ENCODE assay signal across 29 mouse cellular contexts in genomic region chr17:17836101-17836500, GRCm38 (mm10). TPM values are rescaled to one million over a fixed set of nuclear protein-coding genes. Genes with fewer than 3 reads are reported as not detected.
DNase-seq lines count a peak whose midpoint lies in the region; ATAC-seq lines count a peak whose summit lies in the region.
"Had no signal": no experiment of that assay in that cellular context is flagged by ENCODE, and none has a peak within 500 bp of the region (broad histone marks: within the 10 kb centered on the region; RNA-seq: fewer than 3 reads in every experiment).

No protein-coding gene starts in this region.

- H3K9ac ChIP-seq in forebrain, embryonic 15.5 days (replicated peaks): no peak overlapping the region
- H3K9ac ChIP-seq in forebrain, embryonic 12.5 days: no peak overlapping the region
- H3K9ac ChIP-seq in hindbrain, embryonic 15.5 days: no peak overlapping the region
- no peak overlapping the region for H3K9ac ChIP-seq in hindbrain, embryonic 16.5 days (ENCODE audit: low read depth, low read length)
- no peak overlapping the region for H3K9ac ChIP-seq in midbrain, embryonic 15.5 days
- no peak overlapping the region for H3K9ac ChIP-seq in limb, embryonic 12.5 days (replicated peaks)
- H3K9ac ChIP-seq: heart, embryonic 15.5 days; liver, embryonic 12.5 days; neural tube, embryonic 13.5 days had no signal

- no peak overlapping the region for H3K4me3 ChIP-seq in forebrain, embryonic 15.5 days
- H3K4me3 ChIP-seq in forebrain, embryonic 12.5 days (replicated peaks): no peak overlapping the region
- H3K4me3 ChIP-seq in hindbrain, embryonic 15.5 days: no peak overlapping the region
- no peak overlapping the region for H3K4me3 ChIP-seq in hindbrain, embryonic 16.5 days (ENCODE audit: low read length)
- no peak overlapping the region for H3K4me3 ChIP-seq in midbrain, embryonic 15.5 days
- no peak overlapping the region for H3K4me3 ChIP-seq in midbrain, embryonic 10.5 days
- no peak overlapping the region for H3K4me3 ChIP-seq in limb, embryonic 12.5 days (replicated peaks)
- H3K4me3 ChIP-seq: heart, embryonic 15.5 days; kidney, embryonic 15.5 days; liver, embryonic 12.5 days; megakaryocyte, embryonic 14.5 days; neural tube, embryonic 13.5 days had no signal

- H3K27me3 ChIP-seq in forebrain, embryonic 15.5 days: no peaks in the 10 kb centered on the region
- H3K27me3 ChIP-seq in forebrain, embryonic 12.5 days: no peaks in the 10 kb centered on the region
- H3K27me3 ChIP-seq in hindbrain, embryonic 15.5 days: no peaks in the 10 kb centered on the region
- H3K27me3 ChIP-seq in hindbrain, embryonic 16.5 days (replicated peaks; ENCODE audit: control insufficient read depth, insufficient read depth, low read length): no peaks in the 10 kb centered on the region
- no peaks in the 10 kb centered on the region for H3K27me3 ChIP-seq in midbrain, embryonic 15.5 days (replicated peaks)
- no peaks in the 10 kb centered on the region for H3K27me3 ChIP-seq in midbrain, embryonic 10.5 days (ENCODE audit: low read depth, poor library complexity, severe bottlenecking)
- no peaks in the 10 kb centered on the region for H3K27me3 ChIP-seq in limb, embryonic 12.5 days
- H3K27me3 ChIP-seq: heart, embryonic 15.5 days; kidney, embryonic 15.5 days; liver, embryonic 12.5 days; megakaryocyte, embryonic 14.5 days; neural tube, embryonic 13.5 days had no signal

- peaks cover 73% of the 10 kb centered on the region for H3K4me1 ChIP-seq in forebrain, embryonic 15.5 days
- H3K4me1 ChIP-seq in forebrain, embryonic 12.5 days: peaks cover 70% of the 10 kb centered on the region
- peaks cover 72% of the 10 kb centered on the region for H3K4me1 ChIP-seq in hindbrain, embryonic 15.5 days (replicated peaks)
- peaks cover 34% of the 10 kb centered on the region for H3K4me1 ChIP-seq in hindbrain, embryonic 16.5 days (ENCODE audit: control insufficient read depth, insufficient read depth, low read depth, low read length)
- H3K4me1 ChIP-seq in midbrain, embryonic 15.5 days: peaks cover 70% of the 10 kb centered on the region
- H3K4me1 ChIP-seq in midbrain, embryonic 10.5 days: peaks cover 56% of the 10 kb centered on the region
- peaks cover 66% of the 10 kb centered on the region for H3K4me1 ChIP-seq in limb, embryonic 12.5 days (replicated peaks)

- DNase-seq in midbrain, embryonic 10.5 days (ENCODE audit: low spot score): no peak
- no peak for DNase-seq in retina, embryonic 14.5 days (ENCODE audit: low spot score)
- DNase-seq: adrenal gland, postnatal 14 days; cerebellum, adult 11 months; cerebellum, postnatal 14 days; gastrocnemius, postnatal 14 days; heart, postnatal 36 days; kidney, adult 11 months; kidney, postnatal 36 days; layer of hippocampus, adult 9-11 months; lung, adult 18-20 months; thymus, adult 18-20 months had no signal

- H3K36me3 ChIP-seq in forebrain, embryonic 15.5 days: peaks cover 34% of the 10 kb centered on the region
- H3K36me3 ChIP-seq in forebrain, embryonic 12.5 days (replicated peaks): peaks cover 67% of the 10 kb centered on the region
- peaks cover 6% of the 10 kb centered on the region; the same call in 1 of the 2 replicates for H3K36me3 ChIP-seq in hindbrain, embryonic 15.5 days
- 0 out of 2 replicates have a peak, but pooled peaks cover 5% of the 10 kb centered on the region for H3K36me3 ChIP-seq in hindbrain, embryonic 16.5 days (ENCODE audit: control insufficient read depth, insufficient read depth, low read length)
- peaks cover 6% of the 10 kb centered on the region for H3K36me3 ChIP-seq in midbrain, embryonic 15.5 days (replicated peaks)
- peaks cover 88% of the 10 kb centered on the region for H3K36me3 ChIP-seq in midbrain, embryonic 10.5 days
- H3K36me3 ChIP-seq in limb, embryonic 12.5 days: peaks cover 84% of the 10 kb centered on the region

- 52% methylated on average over 5 of the region's 5 CpGs for WGBS in forebrain, embryonic 15.5 days
- 80% methylated on average over 5 of the region's 5 CpGs for WGBS in forebrain, embryonic 12.5 days
- WGBS in hindbrain, embryonic 15.5 days: 77% methylated on average over 5 of the region's 5 CpGs
- WGBS in hindbrain, embryonic 16.5 days: 69% methylated on average over 5 of the region's 5 CpGs
- 77% methylated on average over 5 of the region's 5 CpGs for WGBS in midbrain, embryonic 15.5 days
- WGBS in midbrain, embryonic 10.5 days: 90% methylated on average over 5 of the region's 5 CpGs
- 75% methylated on average over 5 of the region's 5 CpGs for WGBS in limb, embryonic 12.5 days

- no peaks in the 10 kb centered on the region for H3K9me3 ChIP-seq in forebrain, embryonic 15.5 days
- H3K9me3 ChIP-seq in forebrain, embryonic 12.5 days: no peaks in the 10 kb centered on the region
- H3K9me3 ChIP-seq in hindbrain, embryonic 15.5 days: no peaks in the 10 kb centered on the region
- no peaks in the 10 kb centered on the region for H3K9me3 ChIP-seq in hindbrain, embryonic 16.5 days (ENCODE audit: control insufficient read depth, low read length)
- H3K9me3 ChIP-seq in midbrain, embryonic 15.5 days: no peaks in the 10 kb centered on the region
- H3K9me3 ChIP-seq in midbrain, embryonic 10.5 days (replicated peaks): no peaks in the 10 kb centered on the region
- no peaks in the 10 kb centered on the region for H3K9me3 ChIP-seq in limb, embryonic 12.5 days
- H3K9me3 ChIP-seq: heart, embryonic 15.5 days; kidney, embryonic 15.5 days; liver, embryonic 12.5 days; megakaryocyte, embryonic 14.5 days; neural tube, embryonic 13.5 days had no signal

- no peak for ATAC-seq in forebrain, embryonic 15.5 days (replicated peaks)
- no peak for ATAC-seq in forebrain, embryonic 12.5 days (ENCODE audit: low FRiP score)
- no peak for ATAC-seq in hindbrain, embryonic 15.5 days (ENCODE audit: low FRiP score, low read depth)
- no peak for ATAC-seq in hindbrain, embryonic 16.5 days
- ATAC-seq in midbrain, embryonic 15.5 days (replicated peaks): no peak
- no peak for ATAC-seq in limb, embryonic 12.5 days (ENCODE audit: insufficient number of reproducible peaks, insufficient read depth, low FRiP score, low TSS enrichment, low read depth)
- ATAC-seq: CD4-positive, CD25-positive, alpha-beta regulatory T cell, adult 4 months; liver, embryonic 12.5 days had no signal

- peak overlapping the region; percentile 42; the same call in 1 of the 2 replicates for H3K27ac ChIP-seq in forebrain, embryonic 15.5 days (replicated peaks)
- H3K27ac ChIP-seq in forebrain, embryonic 12.5 days: no peak overlapping the region
- 0 out of 2 replicates have a peak overlapping the region, but pooled peaks have one; percentile 88 for H3K27ac ChIP-seq in hindbrain, embryonic 15.5 days (replicated peaks)
- H3K27ac ChIP-seq in hindbrain, embryonic 16.5 days (ENCODE audit: low read depth, low read length): no peak overlapping the region
- H3K27ac ChIP-seq in midbrain, embryonic 15.5 days: 0 out of 2 replicates have a peak overlapping the region, but pooled peaks have one; percentile 2
- H3K27ac ChIP-seq in midbrain, embryonic 10.5 days (replicated peaks): no peak overlapping the region
- 0 out of 2 replicates have a peak overlapping the region, but pooled peaks have one; percentile 79 for H3K27ac ChIP-seq in limb, embryonic 12.5 days
- H3K27ac ChIP-seq: liver, embryonic 12.5 days had no signal

- no peak overlapping the region for H3K4me2 ChIP-seq in forebrain, embryonic 15.5 days (replicated peaks)
- H3K4me2 ChIP-seq in forebrain, embryonic 12.5 days: no peak overlapping the region
- H3K4me2 ChIP-seq in hindbrain, embryonic 15.5 days: no peak overlapping the region
- no peak overlapping the region for H3K4me2 ChIP-seq in hindbrain, embryonic 16.5 days (ENCODE audit: low read length)
- no peak overlapping the region for H3K4me2 ChIP-seq in midbrain, embryonic 15.5 days
- H3K4me2 ChIP-seq in limb, embryonic 12.5 days: 0 out of 2 replicates have a peak overlapping the region, but pooled peaks have one; percentile 63
- H3K4me2 ChIP-seq: heart, embryonic 15.5 days; liver, embryonic 12.5 days had no signal

RNA-seq across cellular contexts. Expression of gene Spaca6, which starts 9.1 kb away (rescaled TPM):
- polyA plus RNA-seq in forebrain, embryonic 15.5 days (2015; fragmentation: Nextera tagmentation; extraction: Ambion mirVana): 26.8 and 27.1 TPM in 2 replicates
- 43.5 and 46.8 TPM in 2 replicates for polyA plus RNA-seq in forebrain, embryonic 12.5 days (2016; fragmentation: Nextera tagmentation; extraction: Ambion mirVana)
- polyA plus RNA-seq in hindbrain, embryonic 15.5 days (2015; fragmentation: Nextera tagmentation; extraction: Ambion mirVana): 25.5 and 28.3 TPM in 2 replicates
- polyA plus RNA-seq in hindbrain, embryonic 16.5 days (2015; fragmentation: Nextera tagmentation; extraction: Ambion mirVana): 24.4 and 24.6 TPM in 2 replicates
- 30.3 and 33.3 TPM in 2 replicates for polyA plus RNA-seq in midbrain, embryonic 15.5 days (2015; fragmentation: Nextera tagmentation; extraction: Ambion mirVana)
- polyA plus RNA-seq in midbrain, embryonic 10.5 days (2016; fragmentation: Nextera tagmentation; extraction: Ambion mirVana): 38.1 and 46.8 TPM in 2 replicates
- polyA plus RNA-seq in limb, embryonic 12.5 days (2016; fragmentation: Nextera tagmentation; extraction: Ambion mirVana): 62.7 and 62.8 TPM in 2 replicates

RNA-seq across cellular contexts. Expression of gene Has1, which starts 18.9 kb away (rescaled TPM):
- 0.64 and 0.71 TPM in 2 replicates for polyA plus RNA-seq in forebrain, embryonic 15.5 days (2015; fragmentation: Nextera tagmentation; extraction: Ambion mirVana)
- polyA plus RNA-seq in forebrain, embryonic 12.5 days (2016; fragmentation: Nextera tagmentation; extraction: Ambion mirVana): 0.83 and 1.4 TPM in 2 replicates
- polyA plus RNA-seq in hindbrain, embryonic 15.5 days (2015; fragmentation: Nextera tagmentation; extraction: Ambion mirVana): 1.1 TPM in 2 replicates
- 1.7 TPM in 2 replicates for polyA plus RNA-seq in hindbrain, embryonic 16.5 days (2015; fragmentation: Nextera tagmentation; extraction: Ambion mirVana)
- 1.2 and 1.6 TPM in 2 replicates for polyA plus RNA-seq in midbrain, embryonic 15.5 days (2015; fragmentation: Nextera tagmentation; extraction: Ambion mirVana)
- 0.65 and 0.83 TPM in 2 replicates for polyA plus RNA-seq in midbrain, embryonic 10.5 days (2016; fragmentation: Nextera tagmentation; extraction: Ambion mirVana)
- polyA plus RNA-seq in limb, embryonic 12.5 days (2016; fragmentation: Nextera tagmentation; extraction: Ambion mirVana): 1.5 and 1.8 TPM in 2 replicates
- polyA plus RNA-seq: CD4-positive, CD25-positive, alpha-beta regulatory T cell, adult 4 months had no signal

RNA-seq across cellular contexts. Expression of gene Fpr1, which starts 47.6 kb away (rescaled TPM):
- not detected in 2 replicates for polyA plus RNA-seq in forebrain, embryonic 15.5 days (2015; fragmentation: Nextera tagmentation; extraction: Ambion mirVana)
- not detected in 2 replicates for polyA plus RNA-seq in forebrain, embryonic 12.5 days (2016; fragmentation: Nextera tagmentation; extraction: Ambion mirVana)
- polyA plus RNA-seq in hindbrain, embryonic 15.5 days (2015; fragmentation: Nextera tagmentation; extraction: Ambion mirVana): 0.18 and 0.31 TPM in 2 replicates
- polyA plus RNA-seq in hindbrain, embryonic 16.5 days (2015; fragmentation: Nextera tagmentation; extraction: Ambion mirVana): 0.15 and 0.30 TPM in 2 replicates
- polyA plus RNA-seq in midbrain, embryonic 15.5 days (2015; fragmentation: Nextera tagmentation; extraction: Ambion mirVana): 0.22 and 0.25 TPM in 2 replicates
- polyA plus RNA-seq in midbrain, embryonic 10.5 days (2016; fragmentation: Nextera tagmentation; extraction: Ambion mirVana): not detected in 2 replicates
- polyA plus RNA-seq in limb, embryonic 12.5 days (2016; fragmentation: Nextera tagmentation; extraction: Ambion mirVana): not detected in 2 replicates
- polyA plus RNA-seq: CD4-positive, CD25-positive, alpha-beta regulatory T cell, adult 4 months; forebrain, embryonic 11.5 days; limb, embryonic 11.5 days had no signal

RNA-seq across cellular contexts. Expression of gene Fpr2, which starts 51.5 kb away (rescaled TPM):
- not detected in 2 replicates for polyA plus RNA-seq in forebrain, embryonic 15.5 days (2015; fragmentation: Nextera tagmentation; extraction: Ambion mirVana)
- polyA plus RNA-seq in forebrain, embryonic 12.5 days (2016; fragmentation: Nextera tagmentation; extraction: Ambion mirVana): not detected in 2 replicates
- 0.18 TPM in 1 of 2 replicates, not detected in the other for polyA plus RNA-seq in hindbrain, embryonic 15.5 days (2015; fragmentation: Nextera tagmentation; extraction: Ambion mirVana)
- polyA plus RNA-seq in hindbrain, embryonic 16.5 days (2015; fragmentation: Nextera tagmentation; extraction: Ambion mirVana): 0.31 and 0.41 TPM in 2 replicates
- polyA plus RNA-seq in midbrain, embryonic 15.5 days (2015; fragmentation: Nextera tagmentation; extraction: Ambion mirVana): not detected in 2 replicates
- polyA plus RNA-seq in midbrain, embryonic 10.5 days (2016; fragmentation: Nextera tagmentation; extraction: Ambion mirVana): not detected in 2 replicates
- polyA plus RNA-seq in limb, embryonic 12.5 days (2016; fragmentation: Nextera tagmentation; extraction: Ambion mirVana): not detected in 2 replicates
- polyA plus RNA-seq: embryonic facial prominence, embryonic 11.5 days; forebrain, embryonic 11.5 days; limb, embryonic 11.5 days had no signal

RNA-seq across cellular contexts. Expression of gene Fpr3, which starts 51.6 kb away (rescaled TPM):
- polyA plus RNA-seq in forebrain, embryonic 15.5 days (2015; fragmentation: Nextera tagmentation; extraction: Ambion mirVana): not detected in 2 replicates
- not detected in 2 replicates for polyA plus RNA-seq in forebrain, embryonic 12.5 days (2016; fragmentation: Nextera tagmentation; extraction: Ambion mirVana)
- not detected in 2 replicates for polyA plus RNA-seq in hindbrain, embryonic 15.5 days (2015; fragmentation: Nextera tagmentation; extraction: Ambion mirVana)
- not detected in 2 replicates for polyA plus RNA-seq in hindbrain, embryonic 16.5 days (2015; fragmentation: Nextera tagmentation; extraction: Ambion mirVana)
- polyA plus RNA-seq in midbrain, embryonic 15.5 days (2015; fragmentation: Nextera tagmentation; extraction: Ambion mirVana): not detected in 2 replicates
- polyA plus RNA-seq in midbrain, embryonic 10.5 days (2016; fragmentation: Nextera tagmentation; extraction: Ambion mirVana): not detected in 2 replicates
- not detected in 2 replicates for polyA plus RNA-seq in limb, embryonic 12.5 days (2016; fragmentation: Nextera tagmentation; extraction: Ambion mirVana)
- polyA plus RNA-seq: CD4-positive, CD25-positive, alpha-beta regulatory T cell, adult 4 months; embryonic facial prominence, embryonic 11.5 days; forebrain, embryonic 11.5 days; heart, embryonic 15.5 days; kidney, embryonic 15.5 days; limb, embryonic 11.5 days; liver, embryonic 12.5 days; neural tube, embryonic 13.5 days; small intestine, adult 2 months; stomach, embryonic 16.5 days had no signal

Comparison
In these comparisons a context has a peak if more than half of its experiments do, and no peak if none do; other contexts are left out.
1. H3K27ac ChIP-seq: peak in forebrain, embryonic 15.5 days (single experiment), hindbrain, embryonic 15.5 days (single experiment), midbrain, embryonic 15.5 days (single experiment) and limb, embryonic 12.5 days (single experiment); none in forebrain, embryonic 12.5 days (single experiment), hindbrain, embryonic 16.5 days (single experiment) and midbrain, embryonic 10.5 days (single experiment).